Mouse (Mus musculus) CH12F3 (cell line): Measurements from ENCODE around the gene Olfr1209.

ENCODE experiments used
- in situ Hi-C: fragments of 300-500 bp; cut with MboI; formaldehyde crosslinking; loops from 2 replicates; pipeline ENCODE4 v1.14.3; 2020; ENCODE audit warnings: low sequenced_read_pairs

Gene Olfr1209

DNA sequence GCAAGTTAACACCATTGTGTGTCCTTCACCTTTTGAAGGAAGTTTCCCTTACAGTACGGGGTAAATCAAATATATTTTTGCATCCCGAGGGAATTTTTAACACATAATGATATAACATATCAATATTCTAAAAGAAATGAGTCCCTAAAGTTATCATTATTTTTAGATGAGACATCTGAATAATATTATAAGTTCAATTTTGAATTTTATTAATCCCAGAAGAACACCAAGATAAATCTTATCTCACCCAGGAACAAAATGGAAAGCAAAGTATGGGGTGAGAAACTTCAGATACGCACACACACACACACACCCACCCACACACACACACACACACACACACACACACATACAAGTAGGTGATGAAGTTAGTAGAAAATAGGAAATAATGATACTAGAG lies at the start of gene Olfr1209:
Olfr1209 (minus strand) TSS at position 101 of the 400 bp plus-strand sequence.
- in situ Hi-C loops = no loop called here

DNA sequence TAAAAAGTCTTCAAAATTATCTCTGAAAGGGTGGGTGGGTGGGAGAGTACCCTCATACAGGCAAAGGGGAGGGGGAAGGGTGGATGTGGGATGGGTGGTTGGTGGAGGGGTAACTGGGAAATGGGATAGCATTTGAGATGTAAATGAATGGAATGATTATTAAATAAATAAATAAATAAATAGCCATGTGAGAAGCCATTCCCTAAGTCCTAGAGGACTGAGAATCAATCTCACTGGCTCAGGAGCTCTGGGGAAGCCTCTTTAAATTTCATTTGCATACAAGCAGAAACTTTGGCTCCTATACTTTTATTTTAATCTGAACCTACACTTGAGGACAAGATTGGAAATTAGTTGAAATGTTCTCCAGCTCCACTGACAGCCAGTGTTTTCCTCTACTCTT lies 38.7 kb upstream of the Olfr1209 start, which contains the start of gene Olfr1212:
Olfr1212 (plus strand) TSS at position 301 of the 400 bp plus-strand sequence.
- in situ Hi-C loops = no loop called here

DNA sequence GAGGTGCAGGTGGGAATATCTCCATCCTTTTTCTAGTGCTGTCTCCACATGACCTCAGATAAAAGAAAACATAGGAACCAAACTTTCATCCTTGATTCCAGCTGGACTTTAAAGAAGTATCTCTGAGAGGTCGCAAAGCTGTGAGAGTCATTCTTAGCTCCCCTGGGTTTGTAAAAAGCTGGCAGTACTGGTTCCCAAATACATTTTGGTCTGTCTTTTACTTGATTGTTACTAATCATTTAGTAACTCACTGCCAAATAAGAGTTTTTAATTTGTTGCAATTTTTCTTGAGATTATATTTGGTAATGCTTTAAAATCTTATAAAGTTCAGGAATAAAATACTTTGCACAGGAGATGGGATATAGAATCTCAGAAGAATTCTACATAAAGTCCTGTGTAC lies 23.1 kb upstream of the Olfr1209 start, which contains the start of gene Olfr1211:
Olfr1211 (minus strand) TSS at position 101 of the 400 bp plus-strand sequence.
- in situ Hi-C loops = no loop called here

DNA sequence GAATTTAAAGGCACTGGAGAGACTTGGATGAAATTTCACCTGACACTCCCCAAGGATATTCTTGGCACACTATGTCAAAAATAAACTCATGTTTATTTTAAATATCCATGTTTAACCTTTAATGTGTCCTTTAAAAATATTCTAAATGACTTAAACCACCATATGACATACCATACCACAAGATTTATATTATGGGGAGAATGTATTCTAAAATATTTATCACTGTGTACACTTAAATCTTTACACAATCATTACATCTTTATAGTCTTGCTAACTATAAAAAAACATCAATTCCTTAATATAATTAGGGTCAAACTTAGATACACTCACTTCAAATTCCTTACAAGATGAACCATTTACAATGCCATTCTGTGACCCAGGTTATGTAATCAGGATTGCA lies 12.7 kb downstream of the Olfr1209 start, which contains the start of gene Olfr1208:
Olfr1208 (minus strand) TSS at position 101 of the 400 bp plus-strand sequence.
- in situ Hi-C loops = no loop called here

DNA sequence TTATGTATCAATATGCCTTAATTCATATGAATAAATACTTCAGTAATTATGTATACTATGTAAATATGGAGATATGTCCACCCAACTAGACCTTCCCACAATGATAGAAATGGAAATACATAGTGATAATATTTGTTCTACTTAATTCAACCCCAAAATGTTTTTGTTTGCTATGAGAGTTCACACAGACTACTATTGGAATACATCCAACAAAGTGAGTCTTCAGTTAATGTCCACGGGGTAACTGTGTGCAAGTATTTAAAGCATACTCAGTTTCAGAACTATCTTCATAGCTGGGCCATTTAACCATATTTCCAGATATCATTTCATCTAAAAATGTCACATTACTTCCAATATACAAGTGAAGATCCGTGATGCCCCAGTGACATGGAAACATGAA lies 52.0 kb downstream of the Olfr1209 start, which contains the start of gene Olfr1206:
Olfr1206 (plus strand) TSS at position 301 of the 400 bp plus-strand sequence.
- in situ Hi-C loops = no loop called here
